Mouse (Mus musculus) gastrocnemius, postnatal 4 days (tissue): ENCODE data around the gene Atp1b4. TPM values are rescaled to one million over a fixed set of nuclear protein-coding genes. Genes with fewer than 3 reads are reported as not detected.
A peak's percentile ranks its signal among the peaks of the same experiment; 100 is the strongest.
"Not testable (repeated sequence)": the region's sequence is repeated elsewhere in the genome, so short reads cannot be mapped to it uniquely, and the experiment has no call there.

Source experiments
- DNase-seq, 2 experiments: peaks; one replicate each; pipeline ENCODE4 v3.0.0; 2021 to 2022; ENCODE audit warnings: low spot score in 2 of 2, mixed read lengths in 2 of 2
- long read RNA-seq, 2 experiments: library from polyadenylated mRNA; stranded (forward); transcript quantifications; one replicate each; pipeline ENCODE4 v2.0.0; 2021
- total RNA-seq, 2 experiments: library from RNA; stranded (reverse); gene quantifications; 2 replicates each; pipeline ENCODE4 v1.2.3; 2021

Gene Atp1b4
- 1,000 to 10,000 TPM in 1 of 2 experiments, 100 to 1,000 TPM in 1; 682 to 1,275 TPM for total RNA-seq
- long read RNA-seq, experiment 1, full-length matches to known transcripts, result 545 of 736 reads
- long read RNA-seq, experiment 1, partial matches to known transcripts, result 170 of 736 reads
- long read RNA-seq, experiment 1, other reads (novel, unspliced or antisense), result 21 of 736 reads
- long read RNA-seq, experiment 2, full-length matches to known transcripts, result 957 of 1,444 reads
- long read RNA-seq, experiment 2, partial matches to known transcripts, result 56 of 1,444 reads
- long read RNA-seq, experiment 2, other reads (novel, unspliced or antisense), result 431 of 1,444 reads

DNA sequence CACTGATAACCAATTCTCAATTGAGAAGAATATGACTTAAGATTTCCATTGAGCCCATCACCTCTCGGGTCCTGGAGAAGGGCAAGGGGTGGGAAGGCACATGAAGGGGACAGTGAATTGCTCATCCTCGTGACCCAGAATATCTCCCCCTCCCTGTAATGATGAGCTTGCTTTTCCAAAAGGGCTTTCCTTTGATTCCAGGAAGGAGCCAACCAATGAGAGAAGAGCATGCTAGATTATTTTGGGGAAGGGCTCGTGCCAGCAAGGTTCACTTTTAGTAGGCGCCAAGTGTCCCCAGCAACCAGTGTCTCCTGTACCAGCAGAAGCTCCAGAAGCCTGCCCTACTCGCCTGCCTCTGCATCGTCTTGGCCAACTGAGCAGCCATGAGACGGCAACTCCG is at the start of gene Atp1b4:
Gene Atp1b4 (plus strand): TSS at position 301 of the 400 bp plus-strand sequence.
- no peak for DNase-seq

DNA sequence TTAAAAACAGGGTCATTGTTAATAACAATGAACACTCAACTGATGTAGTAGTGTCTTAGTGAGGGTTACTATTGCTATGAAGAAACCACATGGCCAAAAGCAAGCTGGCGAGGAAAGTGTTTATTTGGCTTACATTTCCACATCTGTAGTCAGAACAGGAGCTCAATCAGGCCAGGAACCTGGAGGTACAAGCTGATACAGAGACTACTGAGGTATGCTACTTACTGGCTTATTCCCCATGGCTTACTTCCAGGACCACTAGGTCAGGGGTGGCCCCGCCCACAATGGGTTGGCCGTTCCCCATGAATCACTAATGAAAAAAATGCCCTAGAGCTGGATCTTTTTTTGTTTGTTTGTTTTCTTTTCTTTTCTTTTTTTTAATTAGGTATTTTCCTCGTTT is 7.4 kb upstream of the Atp1b4 start:
- DNase-seq, result no peak

DNA sequence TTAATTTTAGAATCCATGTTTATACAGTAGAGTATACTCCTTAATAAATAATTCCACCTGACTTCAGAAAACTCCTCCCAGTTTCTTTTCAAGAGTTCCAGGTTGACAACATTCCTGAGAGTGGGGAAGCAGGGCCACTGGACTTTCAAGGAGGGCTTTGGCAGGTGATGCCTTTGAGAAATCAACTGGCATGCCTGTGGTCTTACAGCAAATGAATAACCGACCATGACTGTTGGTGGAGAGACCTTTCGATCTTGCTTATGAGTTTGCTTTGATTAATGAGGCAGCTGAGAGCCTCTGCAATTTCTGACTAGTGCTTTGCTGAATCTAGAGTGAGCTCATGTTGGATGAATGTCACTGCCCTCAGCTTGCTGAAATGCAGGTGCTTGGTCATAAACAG is 4.9 kb upstream of the Atp1b4 start:
- no peak for DNase-seq

DNA sequence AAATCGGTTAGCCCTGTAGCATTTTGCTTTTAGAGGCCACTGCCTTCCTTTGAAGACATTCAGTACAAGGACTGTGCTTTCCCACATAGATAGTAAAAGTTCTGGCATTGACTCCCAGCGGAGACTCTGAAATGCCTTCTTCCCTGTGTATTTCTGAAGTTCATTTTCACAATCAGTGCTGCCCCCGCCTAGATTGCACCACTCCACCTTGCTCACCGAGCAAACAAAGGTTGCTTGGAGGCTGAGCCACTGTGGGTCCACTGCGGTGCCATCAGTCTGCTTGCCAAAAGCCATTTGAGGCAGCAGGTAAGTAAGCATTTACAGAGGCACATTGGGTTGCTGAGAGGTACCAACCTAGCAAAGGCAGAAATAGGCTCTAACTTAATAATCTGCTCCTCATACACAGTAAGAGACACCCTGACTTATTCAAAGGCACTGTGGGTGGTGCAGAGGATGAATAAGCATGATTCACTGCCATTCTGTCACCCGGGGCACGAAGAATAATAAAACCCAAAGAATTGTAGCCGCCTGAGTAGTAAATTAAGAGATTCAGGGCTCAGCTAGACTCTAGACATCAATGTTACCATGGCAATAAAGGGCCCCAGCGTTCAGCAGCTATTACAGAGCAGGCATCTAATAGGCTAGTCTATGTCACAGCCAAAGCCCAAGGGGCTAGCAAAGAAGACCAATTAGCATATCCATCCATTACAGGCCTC is 2.9 kb upstream of the Atp1b4 start:
- DNase-seq, result no peak

DNA sequence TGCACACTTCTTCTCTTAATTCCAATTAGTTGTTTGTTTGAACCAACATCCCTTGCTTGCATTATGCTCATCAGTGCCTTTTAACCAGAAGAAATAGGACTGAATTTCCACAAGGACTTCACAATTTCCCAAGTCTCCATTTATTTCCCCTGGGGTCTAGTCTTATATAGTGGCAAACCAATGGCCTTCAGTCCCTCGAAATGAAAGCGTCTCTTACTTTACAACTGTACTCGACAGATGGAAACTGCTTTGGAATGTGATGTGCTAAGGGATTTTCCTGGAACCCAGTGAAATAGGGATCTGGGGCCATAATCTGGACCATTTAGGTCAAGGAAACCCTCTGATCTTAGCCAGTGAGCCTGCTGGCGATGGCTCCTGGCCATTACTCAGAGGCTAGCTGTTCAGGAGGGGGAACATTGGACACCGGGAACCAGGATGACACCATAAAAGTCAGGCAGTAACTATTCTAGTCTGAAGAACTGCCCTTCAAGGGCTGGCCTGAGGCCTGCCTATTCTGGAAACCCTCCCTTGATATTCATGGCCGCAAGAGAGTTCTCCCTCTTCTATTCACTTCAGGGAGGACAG is 2.3 kb upstream of the Atp1b4 start:
- no peak for DNase-seq

DNA sequence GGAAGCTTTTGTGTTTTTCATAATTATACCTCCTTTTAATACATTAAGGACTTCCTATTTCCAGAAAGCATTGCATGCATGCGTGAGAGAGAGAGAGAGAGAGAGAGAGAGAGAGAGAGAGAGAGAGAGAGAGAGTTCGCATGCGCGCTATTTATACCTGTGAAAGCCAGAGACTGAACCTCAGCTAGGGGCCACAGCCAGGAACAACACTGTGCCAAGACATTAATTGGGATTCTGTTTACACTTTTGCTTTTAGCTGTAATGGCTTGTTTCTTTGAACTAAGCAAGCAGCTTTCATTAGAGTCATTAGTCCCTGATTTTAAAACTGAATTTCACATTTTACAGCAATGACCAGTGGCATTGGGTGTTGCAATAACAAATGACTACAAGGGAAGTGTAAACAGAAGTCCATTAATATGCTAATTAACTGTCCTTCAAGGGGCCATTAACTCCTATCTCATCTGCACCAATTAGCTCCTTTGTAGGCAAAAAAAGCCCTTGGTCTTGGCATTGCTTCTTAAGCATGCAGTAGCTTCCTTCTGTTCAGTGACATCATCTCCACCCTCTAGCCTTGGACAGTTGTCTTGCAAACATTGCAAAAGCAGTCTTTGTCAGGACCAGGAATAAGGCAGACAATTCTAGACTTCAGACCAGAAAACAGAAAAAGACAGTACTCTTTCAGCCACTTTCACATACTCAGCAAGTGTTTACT is 14.9 kb downstream of the Atp1b4 start:
- no peak for DNase-seq

DNA sequence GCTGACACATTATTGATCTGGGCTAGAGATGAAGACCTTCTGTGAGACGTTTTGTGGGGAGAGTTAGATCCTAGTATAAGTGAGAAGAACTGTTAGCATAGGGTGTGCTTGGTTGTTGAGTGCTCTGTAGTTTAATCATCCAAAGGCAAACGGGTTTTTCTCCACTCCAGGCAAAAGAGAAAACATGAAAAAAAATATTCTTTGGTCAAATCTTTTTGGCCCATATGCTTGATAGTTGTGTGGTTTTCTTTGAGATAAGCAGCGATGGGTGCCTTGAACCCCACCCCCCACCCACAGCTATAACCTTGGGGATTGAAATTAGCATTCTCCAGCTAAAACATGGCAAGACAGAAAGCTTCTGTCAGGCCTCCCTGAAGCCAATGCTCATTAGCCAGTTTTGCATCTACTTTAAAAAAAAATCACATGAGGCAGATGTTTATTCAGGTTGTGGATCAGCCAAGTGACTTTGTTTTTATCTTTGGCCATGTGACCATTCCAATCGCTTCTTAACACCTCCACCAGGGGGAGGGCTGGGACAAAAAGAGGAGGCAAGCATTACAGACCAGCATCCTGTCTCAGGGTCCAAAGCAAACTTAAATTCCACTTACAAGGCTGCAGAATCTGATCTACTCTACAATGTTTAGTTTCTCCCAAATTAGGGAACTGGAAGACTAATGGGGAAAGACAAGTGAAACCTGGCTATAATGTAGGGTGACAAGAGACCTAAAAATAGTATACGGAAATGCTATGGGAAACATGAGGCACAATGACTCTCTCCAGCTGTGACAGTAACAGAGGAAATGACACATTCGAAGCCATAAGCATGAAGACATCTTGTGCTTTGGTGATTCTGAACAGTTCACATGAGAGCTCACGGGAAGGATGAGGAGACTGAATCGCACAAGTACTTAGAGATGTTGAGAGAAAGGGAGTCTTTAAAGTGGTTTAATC is 18.6 kb downstream of the Atp1b4 start:
- peak in 1 of 2 experiments; percentile 13 for DNase-seq

DNA sequence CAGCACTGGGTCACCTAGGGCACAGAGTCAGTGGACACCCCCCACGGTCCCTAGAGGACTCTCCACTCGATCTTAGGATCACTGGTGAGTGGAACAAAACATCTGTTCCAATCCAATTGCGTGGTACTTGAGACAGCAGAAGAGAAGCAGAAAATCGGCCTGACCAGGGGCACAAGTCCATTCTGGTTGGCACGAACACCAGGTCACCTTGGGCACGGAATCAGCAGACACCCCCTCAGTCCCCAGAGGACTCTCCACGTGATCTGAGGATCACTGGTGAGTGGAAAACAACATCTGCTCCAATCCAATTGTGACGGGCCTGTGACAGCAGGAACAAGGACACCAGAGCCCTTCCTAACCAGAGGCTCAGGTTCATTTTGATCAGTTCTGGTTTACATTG is 46.0 kb downstream of the Atp1b4 start:
- no peak for DNase-seq

DNA sequence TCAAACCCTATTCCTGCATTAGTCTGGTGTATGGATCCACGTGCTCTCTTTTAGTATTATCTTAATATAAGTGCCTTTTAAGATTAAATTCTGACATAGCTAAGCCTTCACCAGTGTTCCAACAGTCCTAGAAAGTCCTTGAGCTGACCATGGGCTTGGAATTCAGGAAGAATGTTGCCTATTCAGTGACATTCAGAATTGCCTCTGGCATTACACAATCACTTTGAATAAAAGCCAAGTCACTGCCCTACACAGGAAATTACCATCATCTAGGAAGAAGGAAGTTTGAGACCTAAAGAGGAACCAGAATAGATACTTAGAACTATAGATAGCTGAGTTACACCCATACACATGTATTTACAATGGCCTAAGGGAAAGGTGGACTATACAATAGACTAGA is 48.6 kb downstream of the Atp1b4 start:
- DNase-seq, result not testable (repeated sequence)

DNA sequence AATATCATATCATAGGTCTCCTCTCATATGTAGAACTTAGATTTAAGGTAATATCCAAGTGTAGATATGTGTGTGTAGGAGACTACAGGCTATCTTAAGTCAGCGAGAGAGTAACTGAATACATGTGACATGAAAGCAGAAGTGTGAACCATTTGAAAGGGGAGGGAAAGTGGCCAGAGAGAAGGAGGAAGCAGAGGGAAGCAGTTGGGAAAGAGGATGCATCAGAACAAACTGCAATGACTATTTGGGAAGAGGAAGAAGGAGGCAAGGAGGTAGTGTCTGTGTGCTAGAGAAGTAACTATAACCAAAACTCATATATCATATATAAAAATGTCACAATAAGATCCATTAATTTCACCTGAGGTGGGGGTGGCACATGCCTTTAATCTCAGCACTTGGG is 57.2 kb downstream of the Atp1b4 start:
- not testable (repeated sequence) for DNase-seq

Other genes with a start within 250 kb of the Atp1b4 start
- gene Rhox10, start 249.7 kb upstream of the Atp1b4 start, total RNA-seq, result not detected
- not detected for gene Rhox11, start 231.0 kb upstream of the Atp1b4 start, total RNA-seq
- not detected for gene Rhox12, start 205.3 kb upstream of the Atp1b4 start, total RNA-seq
- not detected for gene Rhox13, start 195.0 kb upstream of the Atp1b4 start, total RNA-seq
- 10 to 100 TPM; 11.6 to 12.7 TPM for gene Zbtb33, start 126.4 kb upstream of the Atp1b4 start, total RNA-seq
- 10 to 100 TPM; 23.8 to 69.5 TPM for gene Tmem255a, start 63.7 kb upstream of the Atp1b4 start, total RNA-seq
- 100 to 1,000 TPM; 110 to 117 TPM for gene Lamp2, start 140.3 kb downstream of the Atp1b4 start, total RNA-seq